Mouse (Mus musculus): ENCODE measurements at regions not wholly inside any gene's neighbourhood (a gene's known extent, or its start where the extent isn't known, plus 50 kb on each side); places are given as distances from the start of the nearest gene placed in this dataset.

- intact Hi-C loops (cut with DNase I) = loop anchor here (2.0 to 10.0 kb wide), 3 partner anchors 246 to 568 kb away; no protein-coding TSS in a partner anchor
Measured at GRCm38 (mm10) chr11:44330438-44330837, 69.4 kb upstream of the Il12b start.

DNA sequence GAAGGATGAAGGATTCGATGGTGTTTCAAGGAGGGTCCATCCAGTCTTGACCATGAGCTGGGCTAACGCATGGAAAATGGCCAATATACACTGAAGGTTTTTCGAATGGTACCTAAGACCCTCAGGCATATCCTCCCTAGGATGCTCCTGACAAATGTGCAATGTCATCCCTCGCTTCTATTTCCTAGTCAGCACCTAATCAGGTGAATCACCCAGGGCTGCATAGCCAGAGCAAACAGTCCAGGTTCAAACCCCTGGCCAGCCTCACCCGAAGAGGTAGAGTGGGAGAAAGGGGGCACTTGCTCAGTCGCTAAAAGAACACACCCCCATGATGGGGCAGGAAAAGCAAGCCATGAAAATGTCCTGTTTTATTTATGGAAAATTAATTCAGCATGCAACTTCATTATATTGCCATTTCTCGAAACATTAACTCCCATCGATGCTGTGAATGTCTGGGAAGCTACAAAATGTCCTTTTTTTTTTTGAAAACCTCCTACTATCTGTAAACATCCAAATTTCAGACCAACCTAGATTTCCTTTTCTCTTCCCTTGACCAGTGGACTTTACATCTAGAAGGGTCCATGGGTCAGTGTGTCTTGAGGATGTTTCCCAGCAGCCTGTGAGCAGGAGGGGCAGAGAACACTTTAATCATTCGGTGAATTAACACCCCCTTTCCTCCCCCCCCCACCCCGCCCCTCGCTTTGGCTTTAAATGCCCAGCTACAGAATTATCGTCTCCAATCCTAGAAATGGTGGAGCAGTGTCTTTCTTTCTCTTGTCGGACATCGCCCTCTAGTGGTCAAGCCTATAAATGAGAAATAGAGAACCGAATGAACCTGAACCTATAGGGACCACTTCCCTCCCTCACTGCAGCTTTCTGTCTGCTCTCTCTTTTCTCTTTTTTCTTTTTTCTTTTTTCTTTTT, 68.8 kb upstream of the Il12b start:
- intact Hi-C loops (cut with DNase I) = loop anchor here (1.0 to 10.0 kb wide), 4 partner anchors 246 to 568 kb away; no protein-coding TSS in a partner anchor

- intact Hi-C loops (cut with DNase I) = loop anchor here (1.0 to 10.0 kb wide), 4 partner anchors 247 to 569 kb away; no protein-coding TSS in a partner anchor
Measured at GRCm38 (mm10) chr11:44331774-44332129, 68.1 kb upstream of the Il12b start.

DNA sequence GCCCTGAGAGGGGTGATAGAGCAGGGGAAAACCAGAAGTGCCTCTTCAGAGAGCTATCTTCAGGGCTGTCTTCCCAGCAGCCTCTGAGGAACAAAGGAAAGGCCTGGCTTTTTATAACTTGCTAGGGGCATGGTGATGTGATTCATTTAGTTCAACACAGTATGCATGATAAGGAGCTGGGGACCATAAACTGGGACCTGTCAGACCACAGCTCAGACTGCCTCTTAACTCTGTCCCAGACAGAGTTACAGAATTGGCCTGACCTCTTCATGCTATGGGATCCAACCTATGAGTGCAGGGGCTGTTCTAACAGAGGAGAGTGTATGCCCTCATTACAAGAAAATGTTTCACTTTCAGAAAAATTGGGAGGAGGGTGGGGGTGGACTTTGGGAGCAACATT, 59.3 kb upstream of the Il12b start:
- intact Hi-C loops (cut with DNase I) = loop anchor here (10.0 kb wide), 1 partner anchor 114 kb away; no protein-coding TSS in a partner anchor

DNA sequence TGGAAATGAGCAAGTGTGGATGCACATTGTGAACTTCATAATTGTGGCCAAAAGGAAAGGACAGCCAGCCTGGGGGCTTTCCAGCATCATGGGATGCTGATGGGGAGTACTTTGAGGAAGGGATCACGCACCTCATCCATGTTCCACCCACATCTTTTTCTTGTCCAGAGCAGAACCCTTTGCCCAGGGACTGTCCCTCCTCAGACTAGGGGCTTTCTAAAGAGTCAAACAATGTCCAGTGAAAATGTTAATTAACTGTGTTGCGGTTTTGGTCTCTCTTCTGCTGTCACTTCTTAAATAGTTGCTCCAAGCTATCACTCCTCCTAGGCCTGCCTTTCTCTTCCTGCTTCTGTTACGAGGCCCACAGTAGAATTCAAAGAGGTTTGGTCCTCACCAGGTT, 51.6 kb upstream of the Il12b start:
- intact Hi-C loops (cut with DNase I) = loop anchor here (10.0 kb wide), 1 partner anchor 106 kb away; no protein-coding TSS in a partner anchor

- intact Hi-C loops (cut with DNase I) = loop anchor here (10.0 kb wide), 1 partner anchor 105 kb away; no protein-coding TSS in a partner anchor
Measured at GRCm38 (mm10) chr11:44349546-44349945, 50.3 kb upstream of the Il12b start.
